Mouse (Mus musculus): Measurements from ENCODE around the gene Birc5. TPM values are rescaled to one million over a fixed set of nuclear protein-coding genes. Genes with fewer than 3 reads are reported as not detected.

Birc5 gene
- polyA plus RNA-seq, 1 experiment from 2014 or later, result 91.7 TPM

- 76% methylated on average over 13 of the region's 13 CpGs for WGBS
- TF ChIP-seq EP300 (optimal IDR thresholded peaks at IDR 0.05) (no peak), CTCF (IDR thresholded peaks at IDR 0.05; ENCODE audit: low read depth) (no peak)
- DNase-seq (ENCODE audit: low spot score) (no peak), ATAC-seq (ENCODE audit: low FRiP score, low TSS enrichment) (peak; percentile 11; the same call in 1 of the 2 replicates)
- Histone ChIP-seq H3K36me3 (ENCODE audit: control insufficient read depth, insufficient read depth, low read length) (peaks cover 9% of the 10 kb centered on the region; the same call in 1 of the 2 replicates), H3K4me2 (replicated peaks; ENCODE audit: low read depth) (no peak overlapping the region), H3K9me3 (ENCODE audit: control insufficient read depth, low read length) (no peaks in the 10 kb centered on the region), H3K4me1 (replicated peaks; ENCODE audit: control insufficient read depth, insufficient read depth) (no peaks in the 10 kb centered on the region), H3K27ac (replicated peaks) (no peak overlapping the region), H3K27me3 (ENCODE audit: control insufficient read depth, insufficient read depth, low read length) (no peaks in the 10 kb centered on the region), H3K4me3 (ENCODE audit: low read depth, low read length) (no peak overlapping the region), H3K9ac (ENCODE audit: low read length) (no peak overlapping the region)
Observed at GRCm38 (mm10) chr11:117816389-117816996, 32.6 kb upstream of the Birc5 start.

- no peak for DNase-seq (ENCODE audit: low spot score)
- Histone ChIP-seq H3K4me2 (replicated peaks; ENCODE audit: low read depth) (no peak overlapping the region), H3K27ac (replicated peaks) (no peak overlapping the region), H3K4me1 (replicated peaks; ENCODE audit: control insufficient read depth, insufficient read depth) (peaks cover 6% of the 10 kb centered on the region; the same call in 1 of the 2 replicates), H3K9me3 (ENCODE audit: control insufficient read depth, low read length) (no peaks in the 10 kb centered on the region), H3K36me3 (ENCODE audit: control insufficient read depth, insufficient read depth, low read length) (peaks cover 5% of the 10 kb centered on the region; the same call in 1 of the 2 replicates), H3K4me3 (ENCODE audit: low read depth, low read length) (no peak overlapping the region), H3K27me3 (ENCODE audit: control insufficient read depth, insufficient read depth, low read length) (no peaks in the 10 kb centered on the region), H3K9ac (ENCODE audit: low read length) (no peak overlapping the region)
- no peak for TF ChIP-seq EP300 (optimal IDR thresholded peaks at IDR 0.05)
- no peak for TF ChIP-seq CTCF (IDR thresholded peaks at IDR 0.05; ENCODE audit: low read depth)
- no peak for ATAC-seq (ENCODE audit: low FRiP score, low TSS enrichment)
- WGBS, result 73% methylated on average over 8 of the region's 8 CpGs
Observed at GRCm38 (mm10) chr11:117819095-117819494, 30.0 kb upstream of the Birc5 start.

GRCm38 (mm10) chr11:117820173-117820572, 28.9 kb upstream of the Birc5 start:
- Histone ChIP-seq H3K36me3 (ENCODE audit: control insufficient read depth, insufficient read depth, low read length) (peaks cover 3% of the 10 kb centered on the region; the same call in 1 of the 2 replicates), H3K4me2 (replicated peaks; ENCODE audit: low read depth) (no peak overlapping the region), H3K27me3 (ENCODE audit: control insufficient read depth, insufficient read depth, low read length) (no peaks in the 10 kb centered on the region), H3K9me3 (ENCODE audit: control insufficient read depth, low read length) (no peaks in the 10 kb centered on the region), H3K4me1 (replicated peaks; ENCODE audit: control insufficient read depth, insufficient read depth) (peaks cover 6% of the 10 kb centered on the region), H3K4me3 (ENCODE audit: low read depth, low read length) (no peak overlapping the region), H3K27ac (replicated peaks) (no peak overlapping the region), H3K9ac (ENCODE audit: low read length) (no peak overlapping the region)
- ATAC-seq (ENCODE audit: low FRiP score, low TSS enrichment) (peak; percentile 11; the same call in 1 of the 2 replicates), DNase-seq (ENCODE audit: low spot score) (peak; percentile 61)
- TF ChIP-seq CTCF (IDR thresholded peaks at IDR 0.05; ENCODE audit: low read depth), result no peak
- TF ChIP-seq EP300 (optimal IDR thresholded peaks at IDR 0.05), result no peak
- WGBS, result 80% methylated on average over 7 of the region's 7 CpGs

- ATAC-seq (ENCODE audit: low FRiP score, low TSS enrichment), result no peak
- H3K4me2 ChIP-seq (replicated peaks; ENCODE audit: low read depth), result no peak overlapping the region
- H3K4me1 ChIP-seq (replicated peaks; ENCODE audit: control insufficient read depth, insufficient read depth), result peaks cover 6% of the 10 kb centered on the region
- no peaks in the 10 kb centered on the region for H3K27me3 ChIP-seq (ENCODE audit: control insufficient read depth, insufficient read depth, low read length)
- DNase-seq (ENCODE audit: low spot score), result no peak
- no peak overlapping the region for H3K4me3 ChIP-seq (ENCODE audit: low read depth, low read length)
- 87% methylated on average over 9 of the region's 9 CpGs for WGBS
- peak overlapping the region; percentile 87 for H3K27ac ChIP-seq (replicated peaks)
- no peaks in the 10 kb centered on the region for H3K9me3 ChIP-seq (ENCODE audit: control insufficient read depth, low read length)
- H3K9ac ChIP-seq (ENCODE audit: low read length), result 0 out of 2 replicates have a peak overlapping the region, but pooled peaks have one; percentile 8
- peaks cover 3% of the 10 kb centered on the region; the same call in 1 of the 2 replicates for H3K36me3 ChIP-seq (ENCODE audit: control insufficient read depth, insufficient read depth, low read length)
- TF ChIP-seq EP300 (optimal IDR thresholded peaks at IDR 0.05) (no peak), CTCF (IDR thresholded peaks at IDR 0.05; ENCODE audit: low read depth) (no peak)
Observed at GRCm38 (mm10) chr11:117821868-117822267, 27.2 kb upstream of the Birc5 start.

- H3K9me3 ChIP-seq (ENCODE audit: control insufficient read depth, low read length), result no peaks in the 10 kb centered on the region
- H3K36me3 ChIP-seq (ENCODE audit: control insufficient read depth, insufficient read depth, low read length), result peaks cover 3% of the 10 kb centered on the region; the same call in 1 of the 2 replicates
- H3K27ac ChIP-seq (replicated peaks), result peak overlapping the region; percentile 87
- DNase-seq (ENCODE audit: low spot score) (peak; percentile 50), ATAC-seq (ENCODE audit: low FRiP score, low TSS enrichment) (no peak)
- H3K27me3 ChIP-seq (ENCODE audit: control insufficient read depth, insufficient read depth, low read length), result no peaks in the 10 kb centered on the region
- peak overlapping the region; percentile 48; the same call in 1 of the 2 replicates for H3K9ac ChIP-seq (ENCODE audit: low read length)
- no peak overlapping the region for H3K4me2 ChIP-seq (replicated peaks; ENCODE audit: low read depth)
- TF ChIP-seq CTCF (IDR thresholded peaks at IDR 0.05; ENCODE audit: low read depth) (no peak), EP300 (optimal IDR thresholded peaks at IDR 0.05) (peak; percentile 29)
- WGBS, result 30% methylated on average over 7 of the region's 7 CpGs
- H3K4me3 ChIP-seq (ENCODE audit: low read depth, low read length), result no peak overlapping the region
- peaks cover 6% of the 10 kb centered on the region for H3K4me1 ChIP-seq (replicated peaks; ENCODE audit: control insufficient read depth, insufficient read depth)
Observed at GRCm38 (mm10) chr11:117822728-117823241, 26.3 kb upstream of the Birc5 start.

GRCm38 (mm10) chr11:117823411-117823810, 25.6 kb upstream of the Birc5 start:
- WGBS, result 77% methylated on average over 6 of the region's 6 CpGs
- Histone ChIP-seq H3K4me1 (replicated peaks; ENCODE audit: control insufficient read depth, insufficient read depth) (peaks cover 6% of the 10 kb centered on the region), H3K4me3 (ENCODE audit: low read depth, low read length) (no peak overlapping the region), H3K27ac (replicated peaks) (peak overlapping the region; percentile 87), H3K27me3 (ENCODE audit: control insufficient read depth, insufficient read depth, low read length) (no peaks in the 10 kb centered on the region), H3K4me2 (replicated peaks; ENCODE audit: low read depth) (no peak overlapping the region; the same call in 1 of the 2 replicates), H3K9me3 (ENCODE audit: control insufficient read depth, low read length) (no peaks in the 10 kb centered on the region), H3K9ac (ENCODE audit: low read length) (no peak overlapping the region), H3K36me3 (ENCODE audit: control insufficient read depth, insufficient read depth, low read length) (peaks cover 3% of the 10 kb centered on the region; the same call in 1 of the 2 replicates)
- DNase-seq (ENCODE audit: low spot score) (no peak), ATAC-seq (ENCODE audit: low FRiP score, low TSS enrichment) (no peak)
- no peak for TF ChIP-seq CTCF (IDR thresholded peaks at IDR 0.05; ENCODE audit: low read depth)
- no peak for TF ChIP-seq EP300 (optimal IDR thresholded peaks at IDR 0.05)

Data from stomach, postnatal 0 days (tissue).